In the genomic region with DNA sequence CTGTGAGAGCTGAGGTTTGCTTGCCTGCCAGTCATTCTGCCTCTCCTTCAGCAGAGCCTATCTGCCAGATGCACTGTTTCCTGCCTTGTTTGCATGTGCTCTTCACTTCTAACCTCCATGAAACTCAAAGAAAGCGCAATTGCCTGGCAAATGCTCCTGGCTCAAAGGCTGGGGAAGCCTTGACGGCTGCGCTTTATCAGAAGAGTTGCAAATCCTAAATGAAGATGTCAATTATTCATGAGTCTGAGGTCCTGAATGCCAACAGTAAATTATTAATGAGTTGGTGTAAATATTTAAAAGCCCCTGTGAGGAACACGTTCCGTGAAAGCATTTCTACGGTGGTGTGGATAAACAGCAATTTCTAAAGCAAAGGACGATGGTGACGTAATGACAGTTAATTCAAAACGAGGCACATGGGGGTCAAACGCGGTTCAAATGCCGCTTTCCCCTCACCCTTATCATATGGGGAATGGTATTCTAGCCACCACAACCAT, we compare ENCODE assay signal across 19 mouse cellular contexts.
DNase-seq lines count a peak whose midpoint lies in the region; ATAC-seq lines count a peak whose summit lies in the region.
"Had no signal": no experiment of that assay in that cellular context is flagged by ENCODE, and none has a peak within 500 bp of the region (broad histone marks: within the 10 kb centered on the region; RNA-seq: fewer than 3 reads in every experiment).

No protein-coding gene starts in this region.

- H3K9me3 ChIP-seq in forebrain, embryonic 13.5 days (replicated peaks) = no peaks in the 10 kb centered on the region
- H3K9me3 ChIP-seq in forebrain, embryonic 12.5 days = no peaks in the 10 kb centered on the region
- H3K9me3 ChIP-seq in neural tube, embryonic 11.5 days (ENCODE audit: control insufficient read depth, low read length) = no peaks in the 10 kb centered on the region
- H3K9me3 ChIP-seq in midbrain, embryonic 16.5 days (replicated peaks; ENCODE audit: control insufficient read depth, low read length, poor library complexity, severe bottlenecking) = no peaks in the 10 kb centered on the region
- H3K9me3 ChIP-seq: embryonic facial prominence, embryonic 12.5 days; intestine, embryonic 15.5 days; liver, embryonic 13.5 days had no signal

- DNase-seq in neural tube, embryonic 11.5 days (ENCODE audit: low spot score) = peak; percentile 33
- DNase-seq in neural tube, embryonic 10.5 days (ENCODE audit: extremely low spot score, low spot score) = no peak
- no peak for DNase-seq in cerebellum, adult 18-20 months
- no peak for DNase-seq in thymus, postnatal 25 days
- DNase-seq: adrenal gland, postnatal 36 days; cerebellum, postnatal 36 days; heart, adult 2 months; kidney, postnatal 10 days; liver, embryonic 13.5 days; right cerebral cortex, adult 18-20 months had no signal

- H3K4me2 ChIP-seq in forebrain, embryonic 13.5 days = no peak overlapping the region
- H3K4me2 ChIP-seq in forebrain, embryonic 12.5 days = no peak overlapping the region
- no peak overlapping the region for H3K4me2 ChIP-seq in neural tube, embryonic 11.5 days (ENCODE audit: low read depth)
- peak overlapping the region; percentile 29; the same call in 1 of the 2 replicates for H3K4me2 ChIP-seq in midbrain, embryonic 16.5 days (ENCODE audit: low read length)
- H3K4me2 ChIP-seq: embryonic facial prominence, embryonic 12.5 days; intestine, embryonic 15.5 days; liver, embryonic 13.5 days had no signal

- H3K27ac ChIP-seq in forebrain, embryonic 13.5 days = no peak overlapping the region
- H3K27ac ChIP-seq in forebrain, embryonic 12.5 days = no peak overlapping the region
- no peak overlapping the region for H3K27ac ChIP-seq in neural tube, embryonic 11.5 days (ENCODE audit: low read depth, low read length)
- no peak overlapping the region; the same call in 1 of the 2 replicates for H3K27ac ChIP-seq in midbrain, embryonic 16.5 days (ENCODE audit: low read length)
- H3K27ac ChIP-seq: embryonic facial prominence, embryonic 12.5 days; heart, adult 2 months; intestine, embryonic 15.5 days; liver, embryonic 13.5 days had no signal

- no peak overlapping the region for H3K9ac ChIP-seq in forebrain, embryonic 13.5 days
- H3K9ac ChIP-seq in forebrain, embryonic 12.5 days = no peak overlapping the region
- no peak overlapping the region for H3K9ac ChIP-seq in neural tube, embryonic 11.5 days (ENCODE audit: low read length)
- H3K9ac ChIP-seq in midbrain, embryonic 16.5 days (ENCODE audit: low read depth, low read length) = 0 out of 2 replicates have a peak overlapping the region, but pooled peaks have one; percentile 25
- H3K9ac ChIP-seq: embryonic facial prominence, embryonic 12.5 days; intestine, embryonic 15.5 days; liver, embryonic 13.5 days had no signal

- no peaks in the 10 kb centered on the region for H3K27me3 ChIP-seq in forebrain, embryonic 13.5 days
- 0 out of 2 replicates have a peak, but pooled peaks cover 3% of the 10 kb centered on the region for H3K27me3 ChIP-seq in forebrain, embryonic 12.5 days
- no peaks in the 10 kb centered on the region for H3K27me3 ChIP-seq in neural tube, embryonic 11.5 days (ENCODE audit: control insufficient read depth, insufficient read depth, low read length)
- H3K27me3 ChIP-seq in midbrain, embryonic 16.5 days (ENCODE audit: control insufficient read depth, insufficient read depth, low read depth, low read length) = no peaks in the 10 kb centered on the region
- H3K27me3 ChIP-seq: CH12.LX; embryonic facial prominence, embryonic 12.5 days; intestine, embryonic 15.5 days; liver, embryonic 13.5 days had no signal

- WGBS in forebrain, embryonic 13.5 days = 54% methylated on average over 12 of the region's 12 CpGs
- 59% methylated on average over 12 of the region's 12 CpGs for WGBS in forebrain, embryonic 12.5 days
- WGBS in neural tube, embryonic 11.5 days = 59% methylated on average over 12 of the region's 12 CpGs
- WGBS in midbrain, embryonic 16.5 days = 31% methylated on average over 12 of the region's 12 CpGs

- 0 out of 2 replicates have a peak, but pooled peaks cover 5% of the 10 kb centered on the region for H3K4me1 ChIP-seq in forebrain, embryonic 13.5 days
- peaks cover 3% of the 10 kb centered on the region; the same call in 1 of the 2 replicates for H3K4me1 ChIP-seq in forebrain, embryonic 12.5 days
- H3K4me1 ChIP-seq in neural tube, embryonic 11.5 days (ENCODE audit: control insufficient read depth, insufficient read depth, low read length) = no peaks in the 10 kb centered on the region
- H3K4me1 ChIP-seq in midbrain, embryonic 16.5 days (ENCODE audit: control insufficient read depth, insufficient read depth, low read length) = peaks cover 9% of the 10 kb centered on the region
- H3K4me1 ChIP-seq: embryonic facial prominence, embryonic 12.5 days; intestine, embryonic 15.5 days; liver, embryonic 13.5 days had no signal

- ATAC-seq in forebrain, embryonic 13.5 days = peak; percentile 55; the same call in 1 of the 2 replicates
- ATAC-seq in forebrain, embryonic 12.5 days (ENCODE audit: low FRiP score) = no peak
- ATAC-seq in neural tube, embryonic 11.5 days (ENCODE audit: insufficient read depth, low FRiP score, low TSS enrichment) = peak; percentile 41
- ATAC-seq in midbrain, embryonic 16.5 days = peak; percentile 82
- ATAC-seq in inflammation-experienced regulatory T-cells, adult 6 months = no peak
- ATAC-seq: activated CD4-positive, CD25-positive, alpha-beta regulatory T cell, adult 4 months; intestine, embryonic 15.5 days; lung, postnatal 0 days had no signal

- no peak overlapping the region for H3K4me3 ChIP-seq in forebrain, embryonic 13.5 days
- H3K4me3 ChIP-seq in forebrain, embryonic 12.5 days (replicated peaks) = no peak overlapping the region
- H3K4me3 ChIP-seq in neural tube, embryonic 11.5 days (ENCODE audit: low read depth, low read length) = no peak overlapping the region
- H3K4me3 ChIP-seq in midbrain, embryonic 16.5 days (ENCODE audit: low read depth, low read length) = no peak overlapping the region
- H3K4me3 ChIP-seq: embryonic facial prominence, embryonic 12.5 days; heart, adult 2 months; intestine, embryonic 15.5 days; liver, embryonic 13.5 days had no signal

- no peaks in the 10 kb centered on the region for H3K36me3 ChIP-seq in forebrain, embryonic 13.5 days (ENCODE audit: poor library complexity, severe bottlenecking)
- H3K36me3 ChIP-seq in forebrain, embryonic 12.5 days (replicated peaks) = no peaks in the 10 kb centered on the region
- H3K36me3 ChIP-seq in neural tube, embryonic 11.5 days (ENCODE audit: control insufficient read depth, insufficient read depth, low read length) = no peaks in the 10 kb centered on the region
- no peaks in the 10 kb centered on the region for H3K36me3 ChIP-seq in midbrain, embryonic 16.5 days (ENCODE audit: control insufficient read depth, insufficient read depth, low read length)
- H3K36me3 ChIP-seq: embryonic facial prominence, embryonic 12.5 days; intestine, embryonic 15.5 days; liver, embryonic 13.5 days had no signal

Comparison
In these comparisons a context has a peak if more than half of its experiments do, and no peak if none do; other contexts are left out.
1. ATAC-seq: peak in forebrain, embryonic 13.5 days (single experiment), neural tube, embryonic 11.5 days (single experiment) and midbrain, embryonic 16.5 days (single experiment); none in forebrain, embryonic 12.5 days (single experiment) and inflammation-experienced regulatory T-cells, adult 6 months (single experiment).